Mouse (Mus musculus) left cerebral cortex, adult 2 months (tissue): ENCODE data around the gene Vat1. TPM values are rescaled to one million over a fixed set of nuclear protein-coding genes. Genes with fewer than 3 reads are reported as not detected.
A peak's percentile ranks its signal among the peaks of the same experiment; 100 is the strongest.

Source experiments
- DNase-seq, 2 experiments: peaks; one replicate each; pipeline ENCODE4 v3.0.0; 2021 to 2022; ENCODE audit warnings: low spot score in 2 of 2, mixed read lengths in 1 of 2; ENCODE audit errors: extremely low spot score in 1 of 2
- H3K27ac ChIP-seq: fragments of 200-600 bp; 2 replicates; pipeline ENCODE4 v1.8.1; 2022
- H3K4me3 ChIP-seq: fragments of 200-600 bp; 2 replicates; pipeline ENCODE4 v1.8.1; 2022
- CTCF ChIP-seq: fragments of 200-600 bp; IDR thresholded peaks from 2 replicates; pipeline ENCODE4 v1.8.1; 2022; ENCODE audit warnings: antibody characterized with exemption, mild to moderate bottlenecking, moderate library complexity
- intact Hi-C: fragments of 180-260 bp; cut with DNase I; formaldehyde crosslinking; loops from one replicate; pipeline ENCODE4 v1.15.1; 2025
- microRNA-seq, 2 experiments: library from miRNA; unstranded; fragments of <30 nt; microRNA quantifications; one replicate each; pipeline ENCODE4 v1.2.0; 2021
- total RNA-seq, 2 experiments: library from RNA; stranded (reverse); gene quantifications; 2 replicates each; pipeline ENCODE4 v1.2.3; 2021

Gene Vat1
- total RNA-seq, 2 experiments from 2014 or later, result 33.4 to 36.8 TPM

- TF ChIP-seq CTCF, result no peak
- intact Hi-C loops, result no loop called here
- no peak for DNase-seq
- Histone ChIP-seq H3K4me3 (peak overlapping the region; percentile 74), H3K27ac (peak overlapping the region; percentile 86)
Observed at GRCm38 (mm10) chr11:101416433-101417100, 49.5 kb downstream of the Vat1 start.

- DNase-seq, result no peak
- Histone ChIP-seq H3K27ac (no peak overlapping the region), H3K4me3 (no peak overlapping the region)
- intact Hi-C loops, result no loop called here
- TF ChIP-seq CTCF, result no peak; the same call in none of the 2 replicates
Observed at GRCm38 (mm10) chr11:101415306-101415705, 50.7 kb downstream of the Vat1 start.

Small RNAs within 50 kb of the gene (microRNA-seq; reads per million reads assigned to microRNA genes)
- 1.2 to 1.9 reads per million in 2 experiments for gene Mir6929

Other genes starting within 250 kb of the Vat1 start
- 10 to 100 TPM; 56.9 to 62.1 TPM for gene Ezh1, start 239.8 kb downstream of the Vat1 start, total RNA-seq
- 10 to 100 TPM; 35.7 to 40.8 TPM for gene Ramp2, start 220.2 kb downstream of the Vat1 start, total RNA-seq
- gene Vps25, start 212.5 kb downstream of the Vat1 start, total RNA-seq, result 10 to 100 TPM; 59.3 to 61.0 TPM
- 1 to 10 TPM; 4.5 to 8.0 TPM for gene Wnk4, start 205.7 kb downstream of the Vat1 start, total RNA-seq
- under 1 TPM; 0.44 to 0.81 TPM for gene Cntd1, start 187.2 kb downstream of the Vat1 start, total RNA-seq
- 10 to 100 TPM; 97.5 to 98.4 TPM for gene Coa3, start 187.1 kb downstream of the Vat1 start, total RNA-seq
- 100 to 1,000 TPM; 210 to 218 TPM for gene Becn1, start 163.9 kb downstream of the Vat1 start, total RNA-seq
- gene Psme3, start 150.0 kb downstream of the Vat1 start, total RNA-seq, result 100 to 1,000 TPM; 125 to 132 TPM
- gene Aoc2, start 141.2 kb downstream of the Vat1 start, total RNA-seq, result 1 to 10 TPM; 7.2 to 9.4 TPM
- under 1 TPM; 0.63 TPM for gene Aoc3, start 135.6 kb downstream of the Vat1 start, total RNA-seq
- gene G6pc, start 98.7 kb downstream of the Vat1 start, total RNA-seq, result not detected
- 10 to 100 TPM; 43.8 to 47.1 TPM for gene Aarsd1, start 48.6 kb downstream of the Vat1 start, total RNA-seq
- 1 to 10 TPM; 7.1 to 9.9 TPM for gene Gm27029, start 41.4 kb downstream of the Vat1 start, total RNA-seq
- 10 to 100 TPM; 37.2 to 44.0 TPM for gene Rundc1, start 41.1 kb downstream of the Vat1 start, total RNA-seq
- gene Ptges3l, start 40.9 kb downstream of the Vat1 start, total RNA-seq, result 1 to 10 TPM; 2.3 to 4.2 TPM
- 10 to 100 TPM; 31.5 to 34.7 TPM for gene Rpl27, start 23.9 kb downstream of the Vat1 start, total RNA-seq
- 1 to 10 TPM; 2.4 to 3.2 TPM for gene Ifi35, start 17.8 kb downstream of the Vat1 start, total RNA-seq
- 100 to 1,000 TPM; 141 to 159 TPM for gene Rnd2, start 1.2 kb downstream of the Vat1 start, total RNA-seq
- under 1 TPM; 0.61 to 0.70 TPM for gene Brca1, start 85.7 kb upstream of the Vat1 start, total RNA-seq
- 100 to 1,000 TPM; 136 to 137 TPM for gene Nbr1, start 85.9 kb upstream of the Vat1 start, total RNA-seq
- 1 to 10 TPM; 1.3 to 1.9 TPM for gene Tmem106a, start 116.0 kb upstream of the Vat1 start, total RNA-seq
- gene Gm11634, start 133.0 kb upstream of the Vat1 start, total RNA-seq, result not detected
- 1 to 10 TPM; 7.8 to 9.5 TPM for gene Rdm1, start 161.0 kb upstream of the Vat1 start, total RNA-seq
- 10 to 100 TPM; 33.5 to 50.4 TPM for gene Arl4d, start 199.3 kb upstream of the Vat1 start, total RNA-seq